ENCODE assay signal across 20 mouse cellular contexts in the genomic region with DNA sequence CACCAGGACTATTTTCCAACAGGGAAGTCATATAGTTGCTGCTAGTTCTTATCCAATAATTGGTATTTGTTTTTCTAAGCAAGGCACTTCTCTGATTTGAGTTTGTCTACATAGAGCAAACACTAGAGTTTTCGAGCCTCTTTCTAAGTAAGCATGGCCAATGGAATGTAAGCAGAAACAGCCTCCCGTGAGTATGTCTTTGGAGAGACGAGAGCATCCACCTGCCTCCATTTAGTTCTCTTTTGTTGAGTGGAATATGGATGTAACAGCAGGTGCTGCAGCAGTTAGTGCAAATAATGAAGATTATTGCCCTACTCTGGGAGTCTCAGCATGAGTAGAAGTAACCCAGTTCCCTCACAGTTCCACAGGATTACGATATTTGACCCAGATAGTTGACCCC.
"Had no signal": no experiment of that assay in that cellular context is flagged by ENCODE, and none has a peak within 500 bp of the region (broad histone marks: within the 10 kb centered on the region; RNA-seq: fewer than 3 reads in every experiment).

No protein-coding gene starts in this region.

- H3K9ac ChIP-seq: liver, embryonic 13.5 days; liver, embryonic 15.5 days; liver, postnatal 0 days; midbrain, embryonic 12.5 days; neural tube, embryonic 13.5 days; neural tube, embryonic 15.5 days had no signal

- H3K27ac ChIP-seq: liver, embryonic 13.5 days; liver, embryonic 15.5 days; midbrain, embryonic 10.5 days; midbrain, embryonic 12.5 days; neural tube, embryonic 13.5 days; neural tube, embryonic 15.5 days had no signal

- ATAC-seq: liver, postnatal 0 days; midbrain, embryonic 16.5 days had no signal

- H3K9me3 ChIP-seq: liver, embryonic 13.5 days; liver, embryonic 15.5 days; midbrain, embryonic 10.5 days; midbrain, embryonic 12.5 days; neural tube, embryonic 13.5 days; neural tube, embryonic 15.5 days had no signal

- H3K27me3 ChIP-seq: liver, embryonic 13.5 days; liver, embryonic 15.5 days; midbrain, embryonic 12.5 days; neural tube, embryonic 13.5 days; neural tube, embryonic 15.5 days had no signal

- H3K4me1 ChIP-seq: liver, embryonic 13.5 days; liver, embryonic 15.5 days; midbrain, embryonic 10.5 days; midbrain, embryonic 12.5 days; neural tube, embryonic 15.5 days had no signal

- DNase-seq: liver; liver, embryonic 13.5 days; liver, postnatal 0 days; midbrain, embryonic 14.5 days; retina, postnatal 1 day; right cerebral cortex, adult 18-20 months; right cerebral cortex, postnatal 25 days; right cerebral cortex, postnatal 4 days; spleen, adult 18-20 months; thymus, adult 18-20 months; thymus, postnatal 14 days; thymus, postnatal 36 days had no signal

- H3K4me2 ChIP-seq: liver, embryonic 11.5 days; liver, embryonic 13.5 days; liver, embryonic 15.5 days; midbrain, embryonic 12.5 days; neural tube, embryonic 13.5 days; neural tube, embryonic 15.5 days had no signal

- H3K36me3 ChIP-seq: liver, embryonic 13.5 days; liver, embryonic 15.5 days; midbrain, embryonic 10.5 days; midbrain, embryonic 12.5 days; neural tube, embryonic 13.5 days; neural tube, embryonic 15.5 days had no signal

- H3K4me3 ChIP-seq: liver, embryonic 13.5 days; liver, embryonic 15.5 days; midbrain, embryonic 10.5 days; midbrain, embryonic 12.5 days; myocyte; neural tube, embryonic 13.5 days; neural tube, embryonic 15.5 days had no signal
